Mouse (Mus musculus): ENCODE results near the gene Cacng7. TPM values are rescaled to one million over a fixed set of nuclear protein-coding genes. Genes with fewer than 3 reads are reported as not detected.

Cacng7 gene
- polyA plus RNA-seq, 1 experiment from 2014 or later, result 2.9 TPM

GRCm38 (mm10) chr7:3300891-3301627 lies 31.7 kb upstream of the Cacng7 start:
- ATAC-seq (ENCODE audit: insufficient read depth, low FRiP score, low TSS enrichment) (no peak), DNase-seq (ENCODE audit: low spot score) (no peak)
- no peaks in the 10 kb centered on the region for H3K9me3 ChIP-seq (ENCODE audit: control insufficient read depth, low read length)
- WGBS, result 63% methylated on average over 8 of the region's 8 CpGs
- peaks cover 25% of the 10 kb centered on the region for H3K27me3 ChIP-seq (ENCODE audit: control insufficient read depth, insufficient read depth, low read length)
- H3K9ac ChIP-seq (ENCODE audit: low read length), result no peak overlapping the region
- H3K36me3 ChIP-seq (ENCODE audit: control insufficient read depth, insufficient read depth, low read length), result peaks cover 3% of the 10 kb centered on the region; the same call in 1 of the 2 replicates
- no peak overlapping the region for H3K27ac ChIP-seq (ENCODE audit: low read depth, low read length)
- H3K4me3 ChIP-seq (ENCODE audit: low read depth, low read length), result no peak overlapping the region
- no peak overlapping the region for H3K4me2 ChIP-seq (ENCODE audit: low read depth)
- peaks cover 15% of the 10 kb centered on the region for H3K4me1 ChIP-seq (ENCODE audit: control insufficient read depth, insufficient read depth, low read length)

- Histone ChIP-seq H3K4me3 (ENCODE audit: low read depth, low read length) (peak overlapping the region; percentile 21), H3K27ac (ENCODE audit: low read depth, low read length) (no peak overlapping the region), H3K9ac (ENCODE audit: low read length) (peak overlapping the region; percentile 2; the same call in 1 of the 2 replicates), H3K4me2 (ENCODE audit: low read depth) (peak overlapping the region; percentile 72), H3K4me1 (ENCODE audit: control insufficient read depth, insufficient read depth, low read length) (peaks cover 15% of the 10 kb centered on the region), H3K9me3 (ENCODE audit: control insufficient read depth, low read length) (no peaks in the 10 kb centered on the region), H3K27me3 (ENCODE audit: control insufficient read depth, insufficient read depth, low read length) (peaks cover 25% of the 10 kb centered on the region), H3K36me3 (ENCODE audit: control insufficient read depth, insufficient read depth, low read length) (peaks cover 3% of the 10 kb centered on the region; the same call in 1 of the 2 replicates)
- peak; percentile 43 for DNase-seq (ENCODE audit: low spot score)
- peak; percentile 18; the same call in 1 of the 2 replicates for ATAC-seq (ENCODE audit: insufficient read depth, low FRiP score, low TSS enrichment)
- WGBS, result 8% methylated on average over 33 of the region's 33 CpGs
Observed at GRCm38 (mm10) chr7:3301628-3302555, 30.9 kb upstream of the Cacng7 start.

- DNase-seq (ENCODE audit: low spot score) (peak; percentile 48), ATAC-seq (ENCODE audit: insufficient read depth, low FRiP score, low TSS enrichment) (0 out of 2 replicates have a peak, but pooled peaks have one; percentile 10)
- Histone ChIP-seq H3K4me2 (ENCODE audit: low read depth) (peak overlapping the region; percentile 72), H3K9ac (ENCODE audit: low read length) (peak overlapping the region; percentile 2; the same call in 1 of the 2 replicates), H3K27ac (ENCODE audit: low read depth, low read length) (no peak overlapping the region), H3K4me1 (ENCODE audit: control insufficient read depth, insufficient read depth, low read length) (peaks cover 15% of the 10 kb centered on the region), H3K27me3 (ENCODE audit: control insufficient read depth, insufficient read depth, low read length) (peaks cover 25% of the 10 kb centered on the region), H3K4me3 (ENCODE audit: low read depth, low read length) (peak overlapping the region; percentile 37), H3K36me3 (ENCODE audit: control insufficient read depth, insufficient read depth, low read length) (no peaks in the 10 kb centered on the region), H3K9me3 (ENCODE audit: control insufficient read depth, low read length) (no peaks in the 10 kb centered on the region)
- WGBS, result 2% methylated on average over 16 of the region's 16 CpGs
Observed at GRCm38 (mm10) chr7:3302556-3303275, 30.0 kb upstream of the Cacng7 start.

GRCm38 (mm10) chr7:3303276-3303781 lies 29.4 kb upstream of the Cacng7 start:
- WGBS, result 0% methylated on average over 25 of the region's 29 CpGs
- peak overlapping the region; percentile 72 for H3K4me2 ChIP-seq (ENCODE audit: low read depth)
- H3K9me3 ChIP-seq (ENCODE audit: control insufficient read depth, low read length), result no peaks in the 10 kb centered on the region
- no peak overlapping the region for H3K27ac ChIP-seq (ENCODE audit: low read depth, low read length)
- DNase-seq (ENCODE audit: low spot score) (peak; percentile 55), ATAC-seq (ENCODE audit: insufficient read depth, low FRiP score, low TSS enrichment) (peak; percentile 63)
- H3K27me3 ChIP-seq (ENCODE audit: control insufficient read depth, insufficient read depth, low read length), result peaks cover 25% of the 10 kb centered on the region
- peaks cover 15% of the 10 kb centered on the region for H3K4me1 ChIP-seq (ENCODE audit: control insufficient read depth, insufficient read depth, low read length)
- no peaks in the 10 kb centered on the region for H3K36me3 ChIP-seq (ENCODE audit: control insufficient read depth, insufficient read depth, low read length)
- peak overlapping the region; percentile 37 for H3K4me3 ChIP-seq (ENCODE audit: low read depth, low read length)
- peak overlapping the region; percentile 26 for H3K9ac ChIP-seq (ENCODE audit: low read length)

- H3K9ac ChIP-seq (ENCODE audit: low read length), result peak overlapping the region; percentile 26
- no peaks in the 10 kb centered on the region for H3K9me3 ChIP-seq (ENCODE audit: control insufficient read depth, low read length)
- H3K27me3 ChIP-seq (ENCODE audit: control insufficient read depth, insufficient read depth, low read length), result peaks cover 25% of the 10 kb centered on the region
- peak overlapping the region; percentile 37 for H3K4me3 ChIP-seq (ENCODE audit: low read depth, low read length)
- no peak overlapping the region for H3K27ac ChIP-seq (ENCODE audit: low read depth, low read length)
- peak; percentile 24 for ATAC-seq (ENCODE audit: insufficient read depth, low FRiP score, low TSS enrichment)
- DNase-seq (ENCODE audit: low spot score), result peak; percentile 42
- 3% methylated on average over 12 of the region's 12 CpGs for WGBS
- H3K4me1 ChIP-seq (ENCODE audit: control insufficient read depth, insufficient read depth, low read length), result peaks cover 15% of the 10 kb centered on the region
- peak overlapping the region; percentile 72 for H3K4me2 ChIP-seq (ENCODE audit: low read depth)
- no peaks in the 10 kb centered on the region for H3K36me3 ChIP-seq (ENCODE audit: control insufficient read depth, insufficient read depth, low read length)
Observed at GRCm38 (mm10) chr7:3303789-3304188, 29.0 kb upstream of the Cacng7 start.

GRCm38 (mm10) chr7:3304298-3304697 lies 28.5 kb upstream of the Cacng7 start:
- no peak overlapping the region for H3K27ac ChIP-seq (ENCODE audit: low read depth, low read length)
- DNase-seq (ENCODE audit: low spot score) (no peak), ATAC-seq (ENCODE audit: insufficient read depth, low FRiP score, low TSS enrichment) (no peak; the same call in 1 of the 2 replicates)
- peaks cover 25% of the 10 kb centered on the region for H3K27me3 ChIP-seq (ENCODE audit: control insufficient read depth, insufficient read depth, low read length)
- H3K4me1 ChIP-seq (ENCODE audit: control insufficient read depth, insufficient read depth, low read length), result peaks cover 15% of the 10 kb centered on the region
- 4% methylated on average over 10 of the region's 10 CpGs for WGBS
- no peaks in the 10 kb centered on the region for H3K36me3 ChIP-seq (ENCODE audit: control insufficient read depth, insufficient read depth, low read length)
- peak overlapping the region; percentile 72 for H3K4me2 ChIP-seq (ENCODE audit: low read depth)
- no peak overlapping the region for H3K9ac ChIP-seq (ENCODE audit: low read length)
- H3K9me3 ChIP-seq (ENCODE audit: control insufficient read depth, low read length), result no peaks in the 10 kb centered on the region
- H3K4me3 ChIP-seq (ENCODE audit: low read depth, low read length), result no peak overlapping the region; the same call in 1 of the 2 replicates

- peaks cover 20% of the 10 kb centered on the region for H3K27me3 ChIP-seq (ENCODE audit: control insufficient read depth, insufficient read depth, low read length)
- no peaks in the 10 kb centered on the region for H3K36me3 ChIP-seq (ENCODE audit: control insufficient read depth, insufficient read depth, low read length)
- 0 out of 2 replicates have a peak, but pooled peaks cover 2% of the 10 kb centered on the region for H3K9me3 ChIP-seq (ENCODE audit: control insufficient read depth, low read length)
- ATAC-seq (ENCODE audit: insufficient read depth, low FRiP score, low TSS enrichment), result no peak
- WGBS, result 75% methylated on average over 3 of the region's 3 CpGs
- peaks cover 15% of the 10 kb centered on the region for H3K4me1 ChIP-seq (ENCODE audit: control insufficient read depth, insufficient read depth, low read length)
- DNase-seq (ENCODE audit: low spot score), result no peak
- no peak overlapping the region for H3K27ac ChIP-seq (ENCODE audit: low read depth, low read length)
- no peak overlapping the region for H3K4me2 ChIP-seq (ENCODE audit: low read depth)
- H3K9ac ChIP-seq (ENCODE audit: low read length), result no peak overlapping the region
- H3K4me3 ChIP-seq (ENCODE audit: low read depth, low read length), result no peak overlapping the region
Observed at GRCm38 (mm10) chr7:3306400-3306799, 26.4 kb upstream of the Cacng7 start.

GRCm38 (mm10) chr7:3308646-3309045 lies 24.1 kb upstream of the Cacng7 start:
- WGBS, result 28% methylated on average over 4 of the region's 4 CpGs
- no peak overlapping the region for H3K4me3 ChIP-seq (ENCODE audit: low read depth, low read length)
- no peak for ATAC-seq (ENCODE audit: insufficient read depth, low FRiP score, low TSS enrichment)
- H3K9me3 ChIP-seq (ENCODE audit: control insufficient read depth, low read length), result 0 out of 2 replicates have a peak, but pooled peaks cover 2% of the 10 kb centered on the region
- no peak for DNase-seq (ENCODE audit: low spot score)
- H3K36me3 ChIP-seq (ENCODE audit: control insufficient read depth, insufficient read depth, low read length), result no peaks in the 10 kb centered on the region
- no peak overlapping the region for H3K27ac ChIP-seq (ENCODE audit: low read depth, low read length)
- H3K9ac ChIP-seq (ENCODE audit: low read length), result no peak overlapping the region
- peaks cover 8% of the 10 kb centered on the region for H3K4me1 ChIP-seq (ENCODE audit: control insufficient read depth, insufficient read depth, low read length)
- H3K27me3 ChIP-seq (ENCODE audit: control insufficient read depth, insufficient read depth, low read length), result peaks cover 9% of the 10 kb centered on the region
- no peak overlapping the region for H3K4me2 ChIP-seq (ENCODE audit: low read depth)
